Mouse (Mus musculus) liver, embryonic 15.5 days (tissue): ENCODE measurements around the gene Apbb2. TPM values are rescaled to one million over a fixed set of nuclear protein-coding genes. Genes with fewer than 3 reads are reported as not detected.

Experiments
- ATAC-seq: fragments of 200-750 bp; cut with Nextera tagmentation; 2 replicates; pipeline ENCODE4 v1.8.0; 2017; ENCODE audit warnings: moderate number of reproducible peaks, mild to moderate bottlenecking, moderate library complexity; ENCODE audit not compliant: insufficient read depth
- H3K27ac ChIP-seq: fragments of 300-500 bp; sonication (generic); replicated peaks from 2 replicates; pipeline ENCODE4 v1.5.1; 2015; ENCODE audit warnings: mild to moderate bottlenecking, inconsistent platforms
- H3K27me3 ChIP-seq: fragments of 300-500 bp; sonication (generic); 2 replicates; pipeline ENCODE4 v1.6.1; 2015; ENCODE audit warnings: mild to moderate bottlenecking, inconsistent platforms
- H3K36me3 ChIP-seq: fragments of 300-500 bp; sonication (generic); replicated peaks from 2 replicates; pipeline ENCODE4 v1.6.1; 2015; ENCODE audit warnings: moderate library complexity, mild to moderate bottlenecking, inconsistent platforms
- H3K4me1 ChIP-seq: fragments of 300-500 bp; sonication (generic); replicated peaks from 2 replicates; pipeline ENCODE4 v1.6.1; 2015; ENCODE audit warnings: inconsistent platforms
- H3K4me2 ChIP-seq: fragments of 300-500 bp; sonication (generic); 2 replicates; pipeline ENCODE4 v1.6.1; 2015; ENCODE audit warnings: moderate library complexity, mild to moderate bottlenecking, inconsistent platforms
- H3K4me3 ChIP-seq: fragments of 300-500 bp; sonication (generic); replicated peaks from 2 replicates; pipeline ENCODE4 v1.5.1; 2015; ENCODE audit warnings: mild to moderate bottlenecking, inconsistent platforms
- H3K9ac ChIP-seq: fragments of 300-500 bp; sonication (generic); 2 replicates; pipeline ENCODE4 v1.6.1; 2015; ENCODE audit warnings: moderate library complexity, mild to moderate bottlenecking, inconsistent platforms
- H3K9me3 ChIP-seq: fragments of 300-500 bp; sonication (generic); replicated peaks from 2 replicates; pipeline ENCODE4 v1.6.1; 2016; ENCODE audit warnings: inconsistent platforms
- WGBS: fragments of 180-500 bp; shearing (Covaris S2); methylation state at CpG from one replicate; pipeline ENCODE4 v1.1.7; 2015; ENCODE audit warnings: mixed read lengths; ENCODE audit not compliant: insufficient replicate concordance; 5-methylcytosine and 5-hydroxymethylcytosine counted together
- polyA plus RNA-seq: library from polyadenylated mRNA; unstranded; fragments of >200 nt; fragmentation: Nextera tagmentation; extraction: Ambion mirVana; gene quantifications from 2 replicates; pipeline ENCODE4 v1.2.1, GENCODE M21; 2015

The Apbb2 gene
- polyA plus RNA-seq, 1 experiment from 2014 or later: 4.8 TPM

DNA sequence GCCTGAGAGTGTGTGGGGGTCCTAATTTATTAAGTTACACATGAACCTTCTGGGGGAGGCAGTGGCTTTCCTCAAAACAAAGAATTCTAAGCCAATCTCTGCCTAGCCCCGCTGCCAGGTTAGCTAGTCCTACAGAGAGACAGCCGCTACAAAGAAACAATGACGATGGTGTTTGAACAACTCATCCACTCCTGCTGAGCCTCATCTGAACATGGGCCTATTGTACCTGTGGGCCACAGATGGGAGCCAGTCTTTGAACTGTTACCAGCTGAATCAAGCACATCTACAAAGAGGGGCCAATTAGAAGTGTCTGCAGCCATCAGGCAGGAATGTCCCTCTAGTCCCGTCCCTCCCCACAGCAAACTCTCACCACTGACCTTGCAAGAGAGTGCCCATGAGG, 45.3 kb downstream of the Apbb2 start:
- no peak for ATAC-seq
- no peaks in the 10 kb centered on the region for H3K36me3 ChIP-seq
- H3K4me2 ChIP-seq: no peak overlapping the region
- no peaks in the 10 kb centered on the region for H3K9me3 ChIP-seq
- no peak overlapping the region for H3K9ac ChIP-seq
- peaks cover 5% of the 10 kb centered on the region for H3K4me1 ChIP-seq
- 45% methylated on average over 4 of the region's 4 CpGs for WGBS
- H3K4me3 ChIP-seq: no peak overlapping the region
- no peaks in the 10 kb centered on the region for H3K27me3 ChIP-seq
- H3K27ac ChIP-seq: no peak overlapping the region

DNA sequence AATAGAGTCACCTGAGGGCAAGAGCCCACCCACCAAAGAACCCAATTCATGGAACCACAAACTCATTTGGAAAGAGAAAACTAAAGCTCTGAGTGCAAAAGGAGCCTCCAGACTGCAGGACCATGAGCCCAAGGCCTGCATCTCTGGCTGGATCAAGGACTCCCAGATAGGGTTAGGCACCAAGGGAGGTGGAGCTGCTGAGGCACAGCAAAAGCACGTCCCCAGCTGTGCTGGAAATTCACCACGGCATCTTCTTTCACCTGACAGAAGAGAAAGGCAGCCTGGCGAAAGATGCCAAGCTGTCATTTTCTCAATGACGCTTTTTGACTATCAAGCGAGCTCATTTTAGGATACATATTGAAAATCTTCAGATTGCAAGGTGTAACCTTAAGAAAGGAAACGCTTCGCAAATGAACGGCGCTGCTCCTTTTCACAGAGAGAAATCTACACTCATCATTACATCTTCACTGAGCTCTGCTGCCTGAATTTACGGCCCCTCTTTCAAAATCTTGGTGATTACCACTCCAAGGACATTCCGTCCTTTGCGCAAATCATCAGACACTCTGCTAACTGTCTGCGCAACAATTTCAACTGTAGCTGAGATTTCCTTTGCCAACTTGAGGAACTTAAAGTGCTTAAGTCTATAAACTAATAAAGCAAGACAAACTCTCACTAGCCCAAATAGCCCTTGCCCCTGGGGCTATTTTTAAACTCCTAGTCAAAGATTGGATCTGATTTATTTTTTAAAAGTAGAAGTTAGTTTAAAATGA, 46.3 kb downstream of the Apbb2 start:
- no peak overlapping the region for H3K9ac ChIP-seq
- no peaks in the 10 kb centered on the region for H3K36me3 ChIP-seq
- 66% methylated on average over 13 of the region's 13 CpGs for WGBS
- peaks cover 5% of the 10 kb centered on the region for H3K4me1 ChIP-seq
- no peak for ATAC-seq
- H3K4me3 ChIP-seq: no peak overlapping the region
- no peaks in the 10 kb centered on the region for H3K9me3 ChIP-seq
- no peaks in the 10 kb centered on the region for H3K27me3 ChIP-seq
- no peak overlapping the region for H3K27ac ChIP-seq
- no peak overlapping the region for H3K4me2 ChIP-seq

DNA sequence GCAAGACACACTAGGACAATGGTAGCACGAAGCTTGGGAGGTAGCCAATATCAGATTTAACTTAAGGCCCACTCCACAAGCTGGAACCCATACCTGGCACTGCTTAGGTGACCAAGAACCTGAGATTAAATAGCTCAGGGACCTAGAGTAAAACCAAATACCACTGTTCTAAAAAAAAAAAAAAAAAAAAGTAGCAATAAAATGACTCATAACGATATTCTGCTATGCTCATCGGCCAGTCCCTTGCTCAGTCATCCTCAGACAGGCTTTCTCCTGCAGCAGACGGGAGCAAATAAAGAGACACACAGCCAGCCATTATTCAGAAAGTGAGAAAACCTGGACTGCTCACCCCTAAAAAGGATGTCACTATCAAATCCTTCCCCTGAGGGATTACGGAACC, 47.9 kb downstream of the Apbb2 start:
- H3K4me3 ChIP-seq: no peak overlapping the region
- no peaks in the 10 kb centered on the region for H3K36me3 ChIP-seq
- no peak overlapping the region for H3K9ac ChIP-seq
- no peaks in the 10 kb centered on the region for H3K27me3 ChIP-seq
- WGBS: 60% methylated on average over 5 of the region's 5 CpGs
- no peak overlapping the region for H3K27ac ChIP-seq
- ATAC-seq: no peak
- no peak overlapping the region for H3K4me2 ChIP-seq
- no peaks in the 10 kb centered on the region for H3K9me3 ChIP-seq
- no peaks in the 10 kb centered on the region for H3K4me1 ChIP-seq

DNA sequence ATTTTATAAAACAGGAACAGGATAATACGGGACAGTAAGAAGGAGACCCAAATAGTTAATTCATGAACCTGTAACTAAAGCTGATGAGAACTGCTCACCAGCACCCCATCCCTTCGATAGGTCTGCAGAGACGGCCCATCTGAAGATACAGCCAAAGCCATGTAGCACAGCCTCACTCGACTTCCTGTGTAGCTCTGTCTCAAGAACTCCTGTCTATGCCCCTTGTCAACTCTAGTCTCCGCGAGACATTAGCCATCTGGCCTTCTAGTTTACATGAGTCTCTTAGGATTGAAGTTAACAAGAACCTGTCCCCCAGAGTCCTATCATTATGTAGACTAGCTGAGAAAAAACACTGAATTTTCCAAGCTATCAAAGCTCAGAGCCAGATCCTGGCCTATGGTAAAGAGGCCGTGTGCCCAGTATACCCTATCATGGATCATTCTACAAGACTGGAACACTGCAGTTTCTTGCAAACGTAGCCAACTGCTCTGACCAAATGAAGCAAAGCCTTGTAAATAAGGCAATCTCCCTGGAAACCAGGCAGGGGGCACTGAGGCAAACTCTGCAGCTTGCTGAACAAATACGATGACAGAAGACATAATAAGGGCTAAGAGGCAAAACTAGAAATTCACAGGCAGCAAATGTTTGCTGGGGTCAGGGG, 49.3 kb downstream of the Apbb2 start:
- H3K4me2 ChIP-seq: no peak overlapping the region

DNA sequence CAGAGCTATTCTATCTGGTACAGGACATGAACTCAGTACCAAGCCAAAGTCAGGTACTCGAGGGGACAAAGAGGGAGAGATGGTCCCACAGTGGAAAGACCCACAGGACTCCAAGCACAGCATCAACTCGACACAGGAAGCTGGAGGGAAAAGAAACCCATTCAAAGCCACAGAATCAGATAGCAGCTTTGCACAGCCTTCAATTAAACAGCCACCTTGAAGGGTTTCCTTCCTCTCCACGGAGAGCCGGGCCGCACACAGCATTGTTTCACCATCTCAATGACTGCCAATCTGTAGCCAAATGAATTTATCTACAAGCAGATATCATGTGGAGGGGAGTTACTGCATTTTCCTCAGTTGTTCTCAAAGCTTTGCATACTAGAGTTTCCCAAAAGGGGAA, 50.6 kb downstream of the Apbb2 start:
- no peak overlapping the region for H3K4me2 ChIP-seq
- no peak overlapping the region for H3K4me3 ChIP-seq
- no peak overlapping the region for H3K9ac ChIP-seq
- H3K36me3 ChIP-seq: no peaks in the 10 kb centered on the region
- H3K27ac ChIP-seq: no peak overlapping the region
- H3K4me1 ChIP-seq: no peaks in the 10 kb centered on the region
- H3K9me3 ChIP-seq: no peaks in the 10 kb centered on the region
- H3K27me3 ChIP-seq: no peaks in the 10 kb centered on the region
- ATAC-seq: no peak
- WGBS: 10% methylated on average over 5 of the region's 5 CpGs

More for the DNA sequence above, 49.3 kb downstream of the Apbb2 start:
- Histone ChIP-seq H3K27me3 (no peaks in the 10 kb centered on the region), H3K9me3 (no peaks in the 10 kb centered on the region), H3K36me3 (no peaks in the 10 kb centered on the region), H3K4me3 (no peak overlapping the region), H3K9ac (no peak overlapping the region), H3K4me1 (no peaks in the 10 kb centered on the region), H3K27ac (no peak overlapping the region)
- no peak for ATAC-seq
- 41% methylated on average over 9 of the region's 9 CpGs for WGBS

DNA sequence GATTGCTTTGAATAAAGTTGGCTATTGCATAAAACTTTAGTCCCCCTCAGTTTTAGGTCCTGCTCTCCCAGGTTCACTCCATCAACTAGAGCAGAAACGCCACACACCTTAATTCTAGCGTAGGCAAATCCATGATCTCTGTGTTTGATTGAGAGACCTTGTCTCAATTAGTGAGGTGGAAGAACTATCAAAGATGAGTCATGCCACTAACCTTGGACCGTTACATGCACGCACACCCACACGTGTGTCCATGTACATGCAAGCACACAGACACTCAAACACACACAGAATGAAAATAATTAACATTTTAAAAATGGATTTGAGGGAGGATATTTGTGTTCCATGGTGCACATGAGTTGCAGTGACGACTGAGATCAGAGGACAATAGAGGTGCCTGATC, 51.2 kb downstream of the Apbb2 start:
- no peaks in the 10 kb centered on the region for H3K4me1 ChIP-seq
- no peak for ATAC-seq
- no peaks in the 10 kb centered on the region for H3K36me3 ChIP-seq
- H3K4me3 ChIP-seq: no peak overlapping the region
- no peaks in the 10 kb centered on the region for H3K27me3 ChIP-seq
- H3K9me3 ChIP-seq: no peaks in the 10 kb centered on the region
- no peak overlapping the region for H3K27ac ChIP-seq
- no peak overlapping the region for H3K9ac ChIP-seq
- no peak overlapping the region for H3K4me2 ChIP-seq
- WGBS: 60% methylated on average over 6 of the region's 6 CpGs

DNA sequence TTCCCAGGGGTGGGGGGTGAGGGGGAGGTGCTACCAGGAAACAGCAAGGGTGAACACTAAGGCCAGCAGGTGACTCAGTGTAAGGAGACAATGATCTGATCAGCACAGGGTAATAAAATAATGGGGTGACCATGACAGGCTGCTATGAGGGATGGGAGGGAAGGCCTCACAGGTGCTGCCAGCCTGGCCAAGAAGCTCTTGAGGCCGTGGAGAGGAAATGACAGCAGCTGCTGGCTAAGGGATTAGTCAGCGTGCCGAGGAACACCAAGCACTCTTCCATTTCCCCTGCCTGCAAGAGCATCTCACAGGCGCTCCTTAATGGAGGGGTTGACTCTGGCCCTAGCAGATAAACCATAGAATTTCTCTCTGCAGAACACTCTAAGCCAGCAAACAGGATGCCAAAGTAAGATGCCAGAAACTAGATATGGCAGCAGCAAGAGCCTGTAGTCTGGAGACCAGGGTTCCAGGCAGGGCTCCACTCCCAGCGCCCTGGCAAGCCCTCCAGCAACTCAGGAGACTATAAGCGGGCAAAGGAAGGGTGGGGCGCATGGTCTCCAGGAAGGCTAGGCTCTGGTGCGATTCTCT, 58.9 kb downstream of the Apbb2 start:
- H3K4me1 ChIP-seq: 0 out of 2 replicates have a peak, but pooled peaks cover 3% of the 10 kb centered on the region
- WGBS: 16% methylated on average over 8 of the region's 8 CpGs
- no peak for ATAC-seq
- H3K4me2 ChIP-seq: no peak overlapping the region
- no peak overlapping the region for H3K27ac ChIP-seq
- no peak overlapping the region for H3K9ac ChIP-seq
- H3K36me3 ChIP-seq: no peaks in the 10 kb centered on the region
- no peaks in the 10 kb centered on the region for H3K27me3 ChIP-seq
- H3K9me3 ChIP-seq: no peaks in the 10 kb centered on the region
- H3K4me3 ChIP-seq: no peak overlapping the region

DNA sequence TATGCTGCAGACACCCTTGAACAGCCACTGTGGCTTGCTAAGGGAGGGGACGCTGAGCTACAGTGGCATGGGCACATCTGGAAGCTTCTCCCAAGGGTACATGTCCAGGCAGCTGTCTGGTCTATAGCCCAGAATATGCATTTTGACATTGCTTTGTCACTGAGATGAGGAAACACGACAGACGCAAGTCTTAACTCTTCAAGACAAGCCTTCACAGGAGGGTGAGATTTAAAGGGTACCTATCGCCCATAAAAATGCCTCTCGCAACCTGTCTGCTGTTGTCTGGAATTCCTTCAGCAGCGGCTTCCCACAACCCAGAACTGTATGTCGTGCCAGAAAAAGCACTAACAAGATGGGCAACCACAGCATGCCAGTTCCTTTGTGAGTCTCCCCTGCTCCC, 60.5 kb downstream of the Apbb2 start:
- H3K9me3 ChIP-seq: no peaks in the 10 kb centered on the region
- H3K27me3 ChIP-seq: no peaks in the 10 kb centered on the region
- no peak overlapping the region for H3K27ac ChIP-seq
- H3K4me1 ChIP-seq: 0 out of 2 replicates have a peak, but pooled peaks cover 3% of the 10 kb centered on the region
- WGBS: 72% methylated on average over 7 of the region's 7 CpGs
- H3K4me3 ChIP-seq: no peak overlapping the region
- no peaks in the 10 kb centered on the region for H3K36me3 ChIP-seq
- H3K9ac ChIP-seq: no peak overlapping the region
- no peak overlapping the region for H3K4me2 ChIP-seq
- no peak for ATAC-seq

DNA sequence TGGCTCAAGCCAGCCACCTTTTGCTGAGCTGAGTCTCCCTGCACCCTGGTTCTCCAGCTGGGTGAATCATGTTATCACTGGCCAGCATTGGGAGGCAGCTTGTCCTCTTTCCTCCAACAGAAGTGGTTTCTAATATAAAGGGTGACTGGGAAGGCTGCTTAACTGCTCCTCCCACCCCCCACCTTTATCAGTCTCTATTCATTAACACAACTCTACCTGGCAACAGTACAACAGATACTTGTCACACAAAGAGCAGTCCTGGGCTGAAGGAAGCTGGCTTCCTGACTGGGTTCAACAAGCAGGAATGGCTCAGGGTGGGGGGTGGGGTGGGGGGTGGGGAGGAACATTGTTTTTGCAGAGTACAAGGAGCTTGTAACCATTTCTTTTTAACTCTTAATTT, 64.7 kb downstream of the Apbb2 start:
- H3K36me3 ChIP-seq: no peaks in the 10 kb centered on the region
- no peak for ATAC-seq
- H3K4me3 ChIP-seq: no peak overlapping the region

DNA sequence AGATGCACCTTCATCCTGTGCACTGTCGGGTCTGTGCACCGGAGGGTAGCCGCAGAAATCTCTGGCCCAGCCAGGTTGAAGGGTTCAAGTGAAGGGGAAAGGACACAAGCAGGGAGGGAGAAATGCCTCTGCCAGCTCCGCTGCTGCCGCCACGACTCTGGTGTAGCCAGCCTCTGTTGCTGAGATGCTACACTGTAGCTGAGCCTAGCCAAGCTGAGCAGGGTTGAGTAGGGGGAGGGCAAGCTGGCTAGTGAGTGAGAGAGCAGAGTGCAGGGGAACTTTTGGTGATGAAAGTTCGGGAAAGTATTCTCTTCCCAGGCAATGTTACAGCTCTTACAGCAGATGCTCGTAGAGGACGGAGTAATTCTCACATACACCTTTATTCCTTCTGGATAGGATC, 66.3 kb downstream of the Apbb2 start:
- Histone ChIP-seq H3K4me1 (no peaks in the 10 kb centered on the region), H3K27ac (no peak overlapping the region), H3K27me3 (no peaks in the 10 kb centered on the region), H3K4me2 (no peak overlapping the region), H3K36me3 (no peaks in the 10 kb centered on the region), H3K9me3 (no peaks in the 10 kb centered on the region), H3K4me3 (no peak overlapping the region), H3K9ac (no peak overlapping the region)
- no peak for ATAC-seq
- WGBS: 63% methylated on average over 9 of the region's 9 CpGs

More for the DNA sequence above, 64.7 kb downstream of the Apbb2 start:
- H3K27ac ChIP-seq: no peak overlapping the region
- H3K9ac ChIP-seq: no peak overlapping the region
- no peaks in the 10 kb centered on the region for H3K9me3 ChIP-seq
- no peak overlapping the region for H3K4me2 ChIP-seq
- no peaks in the 10 kb centered on the region for H3K27me3 ChIP-seq
- no peaks in the 10 kb centered on the region for H3K4me1 ChIP-seq

DNA sequence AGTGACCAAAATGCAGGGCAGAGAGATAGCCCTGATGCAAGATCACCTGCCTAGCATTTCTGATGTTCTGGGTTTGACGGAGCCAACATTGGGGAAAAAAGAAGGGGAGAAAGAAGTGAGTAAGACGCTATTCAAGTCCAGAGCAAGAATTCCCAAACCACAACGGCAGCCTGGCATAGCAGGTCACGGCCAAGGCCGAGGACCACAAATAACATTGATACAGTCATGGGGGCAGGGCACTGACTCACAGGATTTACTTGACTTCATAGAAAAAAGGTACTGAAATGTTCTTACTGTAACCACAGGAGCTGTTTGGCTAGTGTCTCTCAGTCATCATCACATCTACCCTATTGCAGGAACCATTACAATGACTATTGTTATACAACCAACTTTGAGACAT, 68.3 kb downstream of the Apbb2 start:
- ATAC-seq: no peak
- no peak overlapping the region for H3K27ac ChIP-seq
- WGBS: 71% methylated on average over 5 of the region's 5 CpGs
- H3K36me3 ChIP-seq: no peaks in the 10 kb centered on the region
- H3K4me1 ChIP-seq: no peaks in the 10 kb centered on the region
- no peak overlapping the region for H3K9ac ChIP-seq
- H3K4me2 ChIP-seq: no peak overlapping the region
- H3K4me3 ChIP-seq: no peak overlapping the region
- H3K9me3 ChIP-seq: no peaks in the 10 kb centered on the region
- H3K27me3 ChIP-seq: no peaks in the 10 kb centered on the region
